Mouse (Mus musculus): ENCODE data around the gene Il6st. TPM values are rescaled to one million over a fixed set of nuclear protein-coding genes. Genes with fewer than 3 reads are reported as not detected.

Il6st gene
- polyA plus RNA-seq (2012; rRNA removed): 6.1 and 8.7 TPM in 2 replicates

DNA sequence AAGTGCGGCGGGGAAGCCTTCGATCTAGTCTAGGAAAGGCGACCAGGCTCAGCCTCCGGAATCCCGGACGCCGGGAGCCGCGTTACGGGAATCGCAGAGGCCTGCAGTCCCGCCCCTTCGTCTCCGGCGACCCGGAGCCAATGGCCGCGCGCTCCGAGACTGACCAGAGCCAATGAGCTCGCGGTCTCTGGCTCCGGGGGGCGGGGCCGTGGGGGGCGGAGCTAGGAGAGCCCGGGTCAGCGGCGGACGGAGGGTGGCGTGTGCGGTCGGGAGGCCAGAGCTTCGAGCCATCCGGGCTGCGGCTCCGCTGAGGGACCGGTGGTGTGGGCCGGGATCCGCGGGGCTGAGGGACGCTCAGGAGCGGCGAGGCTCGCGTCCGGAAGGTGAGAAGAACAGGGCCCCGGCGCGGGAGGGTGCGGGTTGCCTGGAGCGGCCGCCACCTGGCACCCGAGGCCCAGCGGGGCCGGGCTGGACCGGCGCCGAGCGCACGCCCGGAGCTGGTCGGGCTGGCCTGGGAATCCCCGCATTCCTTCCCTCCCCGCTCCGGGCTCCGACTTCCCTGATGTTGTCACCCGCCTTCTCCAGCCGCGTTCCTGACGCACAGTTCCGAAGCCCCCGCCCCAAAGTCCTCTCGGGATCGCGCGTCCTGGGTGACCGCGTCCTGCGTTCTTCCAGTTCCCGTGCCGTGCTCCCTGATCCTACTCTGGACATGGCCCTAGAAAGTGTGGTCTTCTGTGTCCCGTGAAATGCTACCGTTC lies at the start of gene Il6st:
TSS of gene Il6st (plus strand) at position 203 of the 758 bp plus-strand sequence.

Other genes starting within 250 kb of the Il6st start
- 0.09 TPM in 1 of 2 replicates, not detected in the other for gene Ankrd55, start 175.6 kb upstream of the Il6st start, polyA plus RNA-seq (2012; rRNA removed)
- 0.04 TPM in 2 replicates for gene Il31ra, start 130.3 kb downstream of the Il6st start, polyA plus RNA-seq (2012; rRNA removed)
- gene Ddx4, start 188.4 kb downstream of the Il6st start, polyA plus RNA-seq (2012; rRNA removed): not detected in 2 replicates
- gene Slc38a9, start 196.7 kb downstream of the Il6st start, polyA plus RNA-seq (2012; rRNA removed): 1.8 and 2.9 TPM in 2 replicates

All from stomach, adult 2 months (tissue).